Mouse (Mus musculus) spleen, postnatal 36 days (tissue): ENCODE results near the gene Klhdc8a.
A peak's percentile ranks its signal among the peaks of the same experiment; 100 is the strongest.
"Not testable (repeated sequence)": the region's sequence is repeated elsewhere in the genome, so short reads cannot be mapped to it uniquely, and the experiment has no call there.

Source experiments
- DNase-seq, 2 experiments: peaks; one replicate each; pipeline ENCODE4 v3.0.0; 2022; ENCODE audit warnings: low spot score in 2 of 2, mixed read lengths in 1 of 2

The Klhdc8a gene

DNA sequence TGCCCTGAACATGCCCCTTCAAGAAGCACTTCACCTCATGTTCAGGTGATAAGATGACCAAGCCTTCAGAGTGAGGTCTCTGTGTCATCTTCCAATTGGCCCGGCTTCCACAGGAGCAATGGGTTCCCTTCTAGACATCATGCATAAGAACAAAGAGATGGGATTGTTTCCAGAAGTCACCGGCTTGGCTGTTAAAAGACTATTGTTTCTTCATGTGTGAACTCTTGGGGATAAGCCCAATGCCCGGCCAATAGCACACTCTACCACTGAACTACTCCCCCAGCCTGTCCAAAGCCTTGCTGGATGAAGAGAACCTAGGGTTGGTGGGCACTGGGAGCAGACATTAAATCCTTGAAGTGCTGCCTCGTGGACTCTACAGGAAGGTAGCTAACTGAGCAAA, 47.1 kb downstream of the Klhdc8a start:
- DNase-seq, result no peak

DNA sequence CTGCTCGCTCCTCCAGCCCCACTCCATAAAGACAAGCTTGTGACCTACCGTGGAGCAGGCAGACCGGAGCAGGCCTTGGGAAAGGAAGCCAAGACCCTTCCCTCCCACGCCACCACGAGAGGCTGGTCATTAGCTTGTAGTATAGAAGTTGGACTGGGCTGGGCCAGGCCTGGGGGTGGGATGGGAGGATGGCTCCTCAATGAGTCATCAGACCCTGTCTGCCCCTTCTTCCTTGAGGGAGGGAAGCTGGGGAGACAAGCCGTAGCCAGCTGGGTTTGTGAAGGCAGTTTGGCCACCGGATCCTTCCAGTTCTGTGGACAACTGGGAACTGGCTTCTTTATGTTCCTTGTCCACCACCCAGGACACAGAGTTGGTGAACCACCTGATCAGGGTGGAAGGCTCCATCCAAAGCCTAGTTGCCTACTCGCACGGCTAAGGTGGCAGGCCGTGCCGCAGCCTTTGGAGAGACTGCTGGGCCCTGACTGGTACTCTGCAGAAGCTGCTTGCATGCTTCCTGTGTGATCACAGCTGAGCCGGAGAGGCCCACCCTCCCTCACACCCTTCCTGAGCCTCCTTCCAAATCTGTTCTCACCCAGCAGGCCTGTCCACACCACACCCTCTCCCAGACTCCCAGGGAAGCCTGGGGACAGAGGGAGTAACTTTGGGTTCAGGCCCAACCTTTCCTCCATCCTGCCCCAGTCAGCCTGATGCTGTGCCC, 47.9 kb downstream of the Klhdc8a start:
- DNase-seq, result no peak

DNA sequence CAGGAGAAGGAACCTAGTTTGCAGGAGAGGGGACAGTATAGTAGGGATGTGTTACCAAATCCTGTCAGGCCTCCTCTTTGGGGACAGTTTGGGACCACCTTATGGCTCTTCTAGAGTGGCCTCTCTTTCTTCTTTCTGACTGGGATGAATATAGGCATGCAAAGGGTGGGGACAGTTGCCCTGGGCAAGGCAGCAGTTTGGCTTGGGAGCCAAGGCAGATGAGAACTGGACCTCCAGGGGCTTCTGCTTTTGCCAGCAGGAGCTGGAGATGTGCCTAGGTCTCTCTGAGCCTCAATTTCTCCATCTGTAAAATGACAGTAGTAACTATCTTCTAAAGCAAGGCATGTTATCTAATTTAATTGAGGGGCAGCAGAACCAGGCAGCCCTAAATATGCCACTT, 48.5 kb downstream of the Klhdc8a start:
- DNase-seq, result no peak

DNA sequence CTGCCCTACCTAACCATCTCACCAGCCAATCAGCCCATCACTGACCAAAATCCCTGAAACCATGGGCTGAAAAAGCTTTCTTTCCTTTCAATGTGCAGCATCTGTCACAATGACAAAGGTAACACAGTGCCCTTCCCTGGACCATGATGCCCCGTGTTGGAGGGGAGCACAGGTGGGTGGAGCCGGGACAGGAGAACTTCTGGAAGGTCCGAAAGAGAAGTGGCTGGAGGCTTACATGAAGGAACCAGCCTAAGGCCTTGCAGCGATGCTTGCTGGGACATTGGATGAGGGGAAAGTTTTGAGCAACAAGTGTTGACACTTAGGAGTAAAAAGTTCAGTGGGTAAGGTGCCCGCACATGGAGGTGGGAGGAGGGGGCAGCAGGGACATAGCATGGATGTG, 50.0 kb downstream of the Klhdc8a start:
- DNase-seq, result no peak

DNA sequence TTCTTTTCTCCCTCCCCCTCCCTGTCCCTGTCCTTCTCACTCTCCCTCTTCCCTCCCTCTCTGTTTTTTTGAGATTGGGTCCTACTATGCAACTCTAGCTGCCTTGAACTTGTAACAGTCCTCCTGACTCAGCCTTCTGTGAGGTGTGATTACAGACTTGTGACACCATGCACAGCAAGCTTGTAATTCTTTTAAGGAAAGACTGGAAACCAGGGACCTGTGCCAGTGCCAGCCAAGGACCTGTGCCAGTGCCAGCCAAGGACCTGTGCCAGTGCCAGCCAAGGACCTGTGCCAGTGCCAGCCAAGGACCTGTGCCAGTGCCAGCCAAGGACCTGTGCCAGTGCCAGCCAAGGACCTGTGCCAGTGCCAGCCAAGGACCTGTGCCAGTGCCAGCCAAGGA, 50.6 kb downstream of the Klhdc8a start:
- DNase-seq, result not testable (repeated sequence)

DNA sequence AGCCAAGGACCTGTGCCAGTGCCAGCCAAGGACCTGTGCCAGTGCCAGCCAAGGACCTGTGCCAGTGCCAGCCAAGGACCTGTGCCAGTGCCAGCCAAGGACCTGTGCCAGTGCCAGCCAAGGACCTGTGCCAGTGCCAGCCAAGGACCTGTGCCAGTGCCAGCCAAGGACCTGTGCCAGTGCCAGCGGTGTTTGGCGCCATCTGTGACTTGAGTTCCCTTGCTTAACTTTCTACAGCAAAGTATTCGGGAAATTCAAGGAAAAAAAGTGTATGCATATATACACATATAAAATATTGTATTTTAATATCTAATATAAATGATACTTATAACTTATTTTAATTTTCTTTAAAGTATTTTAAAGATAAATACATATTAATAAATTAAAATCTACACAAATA, 51.2 kb downstream of the Klhdc8a start:
- DNase-seq, result not testable (repeated sequence)

DNA sequence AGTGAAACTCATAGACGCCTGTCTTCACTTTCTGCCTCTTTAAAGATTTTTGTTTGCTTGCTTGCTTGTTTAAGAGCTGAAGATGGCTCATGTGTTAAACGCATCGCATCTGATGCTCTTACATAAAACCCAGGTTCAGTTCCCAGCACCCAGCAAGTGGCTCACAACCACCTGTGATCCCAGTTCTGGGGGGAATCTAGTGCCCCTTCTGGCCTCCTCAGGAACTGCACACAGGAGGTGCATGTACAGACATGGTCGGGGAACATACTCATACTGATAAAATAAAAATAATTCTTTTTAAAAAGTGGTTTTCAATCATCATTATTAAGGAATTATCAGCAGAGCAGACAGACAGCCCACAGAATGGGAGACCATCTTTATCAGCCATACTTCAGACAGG, 52.6 kb downstream of the Klhdc8a start:
- DNase-seq, result no peak

DNA sequence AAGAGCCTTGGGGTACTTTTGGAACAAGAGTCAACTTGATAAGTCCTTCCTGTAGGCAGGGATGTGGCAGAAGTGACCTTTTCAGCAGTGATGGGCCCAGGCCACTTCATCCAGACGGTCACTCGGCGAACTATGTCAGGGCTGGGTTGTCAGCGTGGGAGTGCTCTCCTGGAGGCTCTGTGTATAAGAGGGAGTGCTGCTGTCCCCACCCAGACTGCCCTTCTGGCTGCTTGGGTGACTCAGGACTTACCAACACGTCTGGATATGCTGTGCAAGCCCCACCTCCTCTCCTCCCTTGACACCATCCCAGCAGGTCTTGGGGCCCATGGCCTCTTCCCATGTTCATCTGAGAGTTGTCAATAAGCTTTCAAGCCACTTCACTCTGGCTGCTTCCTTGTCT, 55.0 kb downstream of the Klhdc8a start:
- DNase-seq, result no peak

DNA sequence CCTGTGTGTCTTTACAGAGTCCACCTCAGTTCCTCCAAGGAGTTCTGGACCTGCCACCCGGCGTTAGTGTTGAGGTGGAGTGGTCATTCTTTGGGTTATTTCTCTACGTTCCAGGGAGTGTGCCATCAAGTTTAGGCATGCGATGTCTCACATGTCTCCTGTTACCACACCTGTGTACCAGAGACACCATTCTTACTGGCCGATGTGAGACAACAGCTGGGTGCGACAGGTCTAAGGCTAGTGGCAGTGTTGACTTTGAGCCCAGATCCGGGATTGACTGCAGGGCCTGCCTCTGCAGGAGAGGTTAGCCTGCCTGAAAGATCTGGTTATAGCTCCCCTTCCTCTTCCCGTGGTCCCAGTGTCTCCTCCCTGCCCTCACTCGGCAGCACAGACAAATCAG, 55.8 kb downstream of the Klhdc8a start:
- no peak for DNase-seq

DNA sequence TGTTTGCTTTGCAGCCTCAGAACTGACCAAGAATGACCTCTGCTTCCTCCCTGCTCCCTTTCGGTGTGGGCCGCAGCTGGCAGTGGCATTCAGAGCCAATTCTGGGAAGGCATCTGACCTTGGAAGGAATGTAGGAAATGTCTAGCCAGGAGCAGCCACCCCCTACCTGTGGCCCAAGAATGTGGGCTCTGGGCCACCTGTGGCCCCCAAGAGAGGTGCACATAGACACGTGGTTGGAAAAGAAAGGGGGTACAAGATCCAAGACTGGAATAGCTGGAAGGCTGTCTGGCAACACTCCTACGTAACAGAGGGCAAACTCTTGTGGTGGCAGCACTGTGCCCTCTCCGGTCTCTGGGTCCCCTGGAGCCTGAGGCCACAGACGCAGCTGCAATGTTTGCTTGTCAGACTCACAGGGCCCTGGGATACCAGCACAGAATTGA, 56.8 kb downstream of the Klhdc8a start:
- DNase-seq, result no peak

DNA sequence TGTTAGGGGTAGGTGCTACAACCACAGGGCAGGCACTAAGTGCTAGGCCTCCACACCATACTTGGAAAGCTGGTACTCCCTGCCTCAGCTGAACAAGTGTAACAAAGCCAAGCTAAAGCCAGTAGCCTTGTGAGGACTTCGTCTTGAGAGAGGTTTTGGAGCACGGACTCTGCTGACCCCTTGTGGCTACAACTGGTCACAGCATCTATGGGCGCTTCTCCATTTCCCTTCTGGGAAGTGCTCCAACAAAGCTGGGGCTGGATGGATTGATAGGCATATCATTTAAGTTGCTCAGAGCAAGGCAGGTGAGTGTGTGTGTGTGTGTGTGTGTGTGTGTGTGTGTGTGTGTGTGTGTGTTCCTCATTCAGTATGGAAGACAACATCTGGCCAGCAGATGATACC, 57.4 kb downstream of the Klhdc8a start:
- DNase-seq, result peak; percentile 77 to 78

DNA sequence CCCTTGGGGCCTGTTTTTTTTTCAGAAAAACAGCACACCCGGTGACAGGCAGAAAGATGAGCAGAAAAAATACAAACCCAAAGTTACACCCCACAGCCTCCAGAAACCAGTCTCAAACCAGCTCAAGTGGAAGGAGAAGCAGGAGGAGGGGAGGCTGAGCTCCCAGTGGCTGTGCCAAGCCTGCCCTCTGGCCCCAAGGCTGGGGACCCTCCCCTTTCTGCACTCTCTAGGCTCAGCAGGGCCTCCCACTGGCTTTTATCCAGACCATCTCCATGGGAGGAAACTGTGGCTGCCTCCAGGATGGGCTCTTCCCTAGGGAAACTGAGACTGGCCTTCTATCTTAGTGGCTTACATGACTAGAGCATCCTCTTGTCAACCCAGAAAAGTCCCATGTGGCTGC, 58.4 kb downstream of the Klhdc8a start:
- DNase-seq, result no peak
